Mouse (Mus musculus) liver (tissue): ENCODE measurements around the gene Gm5795.
"Not testable (repeated sequence)": the region's sequence is repeated elsewhere in the genome, so short reads cannot be mapped to it uniquely, and the experiment has no call there.

Source experiments
- DNase-seq: peaks from one replicate; pipeline ENCODE4 v3.0.0-alpha.2; 2020; ENCODE audit warnings: mixed read lengths

Gm5795 gene

GRCm38 (mm10) chr14:3187955-3188354, at the start of gene Gm5795:
Gene Gm5795, plus strand, starts transcription at chr14:3188255.
- DNase-seq = not testable (repeated sequence)

GRCm38 (mm10) chr14:3208272-3209152, 20.5 kb downstream of the Gm5795 start, which contains the start of gene D830030K20Rik:
Gene D830030K20Rik, plus strand, starts transcription at chr14:3208488.
- peak; percentile 2 for DNase-seq

GRCm38 (mm10) chr14:3209367-3209766, 21.3 kb downstream of the Gm5795 start:
- DNase-seq = peak; percentile 2
